In the genomic region with DNA sequence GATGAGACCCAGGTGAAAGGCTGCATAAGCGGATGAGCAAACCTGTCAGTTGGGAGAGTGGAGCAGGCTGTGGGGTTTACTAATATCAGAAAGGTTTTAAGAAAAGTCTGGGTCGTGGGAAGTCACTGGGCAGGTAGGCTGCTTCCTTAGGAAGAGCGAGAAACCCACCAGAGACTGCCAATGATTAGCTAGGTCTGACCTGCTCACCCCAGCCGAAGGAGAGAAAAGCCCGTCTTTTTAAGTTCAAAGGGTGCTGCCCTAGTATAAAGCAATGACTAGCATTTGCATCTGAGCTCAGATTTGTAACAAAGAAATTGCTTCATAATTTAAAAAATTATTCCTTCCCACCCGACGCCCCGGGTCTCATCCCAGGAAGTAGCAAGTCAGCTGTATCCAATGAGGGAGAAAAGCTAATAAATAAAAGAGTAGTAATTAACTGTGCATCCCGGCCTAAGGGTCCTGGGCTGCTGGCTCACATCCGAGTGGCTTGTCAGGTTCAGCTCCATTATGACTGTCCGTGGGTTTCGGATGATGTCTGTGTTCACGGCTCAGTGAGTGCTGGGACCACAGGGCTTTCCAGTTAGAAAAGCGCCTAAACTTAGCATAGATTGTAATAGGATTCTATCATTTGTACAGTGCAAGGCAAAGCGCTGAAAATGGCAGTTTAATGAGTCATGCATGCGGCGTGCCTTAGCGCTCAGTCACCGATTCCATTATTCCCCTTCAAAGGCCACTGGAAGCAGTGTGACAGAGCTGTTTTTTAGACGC, we compare ENCODE assay signal across 16 mouse cellular contexts. TPM values are rescaled to one million over a fixed set of nuclear protein-coding genes. Genes with fewer than 3 reads are reported as not detected.
DNase-seq lines count a peak whose midpoint lies in the region; ATAC-seq lines count a peak whose summit lies in the region.
"Had no signal": no experiment of that assay in that cellular context is flagged by ENCODE, and none has a peak within 500 bp of the region (broad histone marks: within the 10 kb centered on the region; RNA-seq: fewer than 3 reads in every experiment).

No protein-coding gene starts in this region.

- 66% methylated on average over 20 of the region's 20 CpGs for WGBS in neural tube, embryonic 11.5 days
- 61% methylated on average over 20 of the region's 20 CpGs for WGBS in midbrain, embryonic 13.5 days

- peak; percentile 21 for DNase-seq in adrenal gland, postnatal 14 days
- no peak for DNase-seq in adrenal gland, postnatal 4 days (ENCODE audit: low spot score in 2 of 2)
- DNase-seq in neural tube, embryonic 11.5 days (ENCODE audit: low spot score), result peak; percentile 27
- DNase-seq in neural tube, embryonic 10.5 days (ENCODE audit: extremely low spot score, low spot score), result no peak
- DNase-seq in urinary bladder, postnatal 36 days (ENCODE audit: low spot score in 2 of 2), result no peak
- DNase-seq in lung, postnatal 25 days (ENCODE audit: low spot score), result no peak
- DNase-seq in right cerebral cortex, postnatal 14 days, result no peak
- DNase-seq: cerebellum, adult 9-10 months; liver; right cerebral cortex, postnatal 4 days had no signal

- no peak overlapping the region for H3K4me2 ChIP-seq in neural tube, embryonic 11.5 days (ENCODE audit: low read depth)
- 0 out of 2 replicates have a peak overlapping the region, but pooled peaks have one; percentile 24 for H3K4me2 ChIP-seq in midbrain, embryonic 13.5 days (replicated peaks)
- H3K4me2 ChIP-seq: embryonic facial prominence, embryonic 12.5 days had no signal

- H3K36me3 ChIP-seq in neural tube, embryonic 11.5 days (ENCODE audit: control insufficient read depth, insufficient read depth, low read length), result no peaks in the 10 kb centered on the region
- H3K36me3 ChIP-seq in midbrain, embryonic 13.5 days, result no peaks in the 10 kb centered on the region
- H3K36me3 ChIP-seq: embryonic facial prominence, embryonic 12.5 days had no signal

- no peaks in the 10 kb centered on the region for H3K9me3 ChIP-seq in neural tube, embryonic 11.5 days (ENCODE audit: control insufficient read depth, low read length)
- peaks cover 4% of the 10 kb centered on the region; the same call in 1 of the 2 replicates for H3K9me3 ChIP-seq in midbrain, embryonic 13.5 days
- H3K9me3 ChIP-seq: embryonic facial prominence, embryonic 12.5 days had no signal

- no peak for ATAC-seq in neural tube, embryonic 11.5 days (ENCODE audit: insufficient read depth, low FRiP score, low TSS enrichment)
- ATAC-seq in midbrain, embryonic 13.5 days, result 0 out of 2 replicates have a peak, but pooled peaks have one; percentile 63
- ATAC-seq: lung, postnatal 0 days had no signal

- no peak overlapping the region for H3K27ac ChIP-seq in neural tube, embryonic 11.5 days (ENCODE audit: low read depth, low read length)
- H3K27ac ChIP-seq in midbrain, embryonic 13.5 days, result 0 out of 2 replicates have a peak overlapping the region, but pooled peaks have one; percentile 7
- H3K27ac ChIP-seq: embryonic facial prominence, embryonic 12.5 days had no signal

- no peaks in the 10 kb centered on the region for H3K4me1 ChIP-seq in neural tube, embryonic 11.5 days (ENCODE audit: control insufficient read depth, insufficient read depth, low read length)
- H3K4me1 ChIP-seq in midbrain, embryonic 13.5 days (replicated peaks), result no peaks in the 10 kb centered on the region
- H3K4me1 ChIP-seq: embryonic facial prominence, embryonic 12.5 days had no signal

- H3K9ac ChIP-seq in neural tube, embryonic 11.5 days (ENCODE audit: low read length), result no peak overlapping the region
- no peak overlapping the region for H3K9ac ChIP-seq in midbrain, embryonic 13.5 days (replicated peaks)
- H3K9ac ChIP-seq: embryonic facial prominence, embryonic 12.5 days had no signal

- no peaks in the 10 kb centered on the region for H3K27me3 ChIP-seq in neural tube, embryonic 11.5 days (ENCODE audit: control insufficient read depth, insufficient read depth, low read length)
- no peaks in the 10 kb centered on the region for H3K27me3 ChIP-seq in midbrain, embryonic 13.5 days
- H3K27me3 ChIP-seq: embryonic facial prominence, embryonic 12.5 days had no signal

- no peak overlapping the region for H3K4me3 ChIP-seq in neural tube, embryonic 11.5 days (ENCODE audit: low read depth, low read length)
- no peak overlapping the region for H3K4me3 ChIP-seq in midbrain, embryonic 13.5 days (replicated peaks)
- H3K4me3 ChIP-seq: embryonic facial prominence, embryonic 12.5 days had no signal

RNA-seq across cellular contexts. Expression of a gene that starts 43.7 kb away (rescaled TPM):
- not detected in 2 replicates for total RNA-seq in adrenal gland, postnatal 14 days (2021)
- not detected for total RNA-seq in adrenal gland, postnatal 4 days (2021)
- 0.14 and 0.16 TPM in 2 replicates for polyA plus RNA-seq in neural tube, embryonic 11.5 days (2014; fragmentation: Nextera tagmentation; extraction: Ambion mirVana)
- polyA plus RNA-seq in midbrain, embryonic 13.5 days (2015; fragmentation: Nextera tagmentation; extraction: Ambion mirVana), result 0.07 TPM in 1 of 2 replicates, not detected in the other
- total RNA-seq: layer of hippocampus, postnatal 10 days; MEL had no signal
- polyA plus RNA-seq: lung, postnatal 0 days; stomach, embryonic 16.5 days had no signal

Comparison
In these comparisons a context has a peak if more than half of its experiments do, and no peak if none do; other contexts are left out.
1. DNase-seq: peak in adrenal gland, postnatal 14 days (single experiment) and neural tube, embryonic 11.5 days (single experiment); none in adrenal gland, postnatal 4 days (0 of 2), neural tube, embryonic 10.5 days (single experiment), urinary bladder, postnatal 36 days (0 of 2), lung, postnatal 25 days (single experiment) and right cerebral cortex, postnatal 14 days (single experiment).